Mouse (Mus musculus) effector memory CD4-positive, alpha-beta T cell, adult 7 months (primary cell): ENCODE measurements around the gene Ext2. TPM values are rescaled to one million over a fixed set of nuclear protein-coding genes. Genes with fewer than 3 reads are reported as not detected.

Source experiments
- polyA plus RNA-seq: library from polyadenylated mRNA; unstranded; fragments of 100-300 nt; shearing (Covaris generic); gene quantifications from one replicate; pipeline ENCODE4 v1.2.1, GENCODE M21; 2017

Ext2 gene
- polyA plus RNA-seq = 52.4 TPM

DNA sequence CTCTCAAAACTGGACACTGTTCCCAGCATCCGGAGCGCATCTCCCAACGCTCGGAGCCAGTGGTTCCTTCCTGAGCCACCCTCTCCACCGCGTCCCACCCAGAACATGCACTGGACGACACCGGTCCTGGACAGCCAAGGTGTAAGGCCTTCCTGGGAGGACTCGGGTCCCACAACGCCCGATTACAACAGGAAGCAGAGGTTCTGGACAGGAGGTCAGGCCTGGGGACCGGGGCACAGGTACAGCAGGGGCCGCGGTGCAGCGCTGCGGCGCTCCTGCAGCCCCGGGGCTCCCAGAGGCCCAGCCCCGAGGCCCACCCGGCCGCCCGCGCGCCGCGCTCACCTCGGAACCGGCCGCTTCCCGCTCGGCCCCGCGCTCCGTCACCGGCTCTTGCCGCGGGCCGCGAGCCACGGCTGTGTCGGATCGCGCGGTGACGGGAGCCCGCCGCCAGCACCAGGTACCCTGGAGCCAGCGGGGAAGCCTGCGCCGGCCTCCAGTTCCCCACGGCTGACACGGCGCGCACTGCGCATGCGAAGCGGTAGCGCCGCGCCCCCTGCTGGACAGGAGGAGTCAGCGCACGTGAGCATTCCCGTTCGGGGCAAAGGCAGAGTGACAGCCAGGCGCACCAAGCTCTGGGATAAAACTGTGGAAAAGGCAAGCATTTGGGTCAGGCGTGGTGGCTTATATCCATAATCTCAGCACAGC lies at the start of gene Ext2:
Gene Ext2, minus strand, starts transcription at position 524 of the 705 bp plus-strand sequence.

DNA sequence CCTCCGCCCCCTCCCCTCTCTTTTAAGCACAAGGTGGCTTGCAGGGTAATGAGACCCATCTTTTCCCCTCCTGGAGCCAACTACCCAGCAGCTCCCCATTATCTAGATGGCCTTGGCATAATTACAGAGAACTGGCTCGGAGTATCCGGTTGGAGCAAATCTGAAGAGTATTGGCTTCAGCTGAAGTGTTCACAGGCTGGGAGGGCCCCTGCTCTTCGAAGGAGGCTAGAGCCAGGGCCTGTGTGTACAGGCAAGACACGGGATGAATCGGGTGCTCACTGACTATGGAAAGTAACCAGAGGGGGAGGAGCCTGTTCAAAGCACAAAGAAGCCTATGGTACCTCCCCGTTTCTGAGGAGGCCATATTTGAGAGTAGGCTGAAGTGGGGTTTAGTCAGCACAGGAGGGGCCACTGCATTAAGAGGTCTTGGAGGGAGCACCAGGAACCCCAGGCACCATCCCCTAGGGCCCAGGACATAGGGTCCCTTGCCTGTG lies 46.8 kb upstream of the Ext2 start, which contains the start of gene Accsl:
Gene Accsl, minus strand, starts transcription at position 51 of the 494 bp plus-strand sequence.

DNA sequence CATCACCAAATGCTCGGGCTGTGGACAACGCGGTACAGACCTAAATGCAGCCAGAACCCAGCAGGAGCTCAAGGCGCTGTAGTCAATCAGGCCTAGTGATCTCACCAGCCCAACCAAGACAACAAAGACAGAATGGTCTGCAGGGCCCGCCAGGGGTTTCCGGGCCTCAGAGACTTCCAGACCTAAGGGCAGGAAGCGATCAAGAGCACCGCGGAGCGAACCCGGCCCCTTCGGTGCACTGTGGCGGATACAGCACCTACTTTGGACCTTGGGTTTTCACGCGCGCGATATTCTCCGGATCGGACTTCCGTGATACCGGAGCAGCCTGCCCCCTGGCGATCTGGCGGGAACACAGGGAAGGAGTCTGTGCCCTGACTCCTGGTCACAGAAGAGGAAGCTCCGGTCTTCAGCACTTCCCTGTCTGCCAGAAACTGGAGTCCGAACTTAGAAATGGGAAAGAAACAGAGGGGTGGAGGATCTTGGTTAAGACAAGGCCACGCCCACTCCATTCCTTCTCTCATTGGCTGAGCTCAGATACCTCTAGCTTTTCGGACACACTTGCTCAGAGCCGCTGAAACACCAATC lies 27.2 kb upstream of the Ext2 start, which contains the start of gene Accs:
Gene Accs, minus strand, starts transcription at position 439 of the 585 bp plus-strand sequence.

Other genes starting within 250 kb of the Ext2 start
- 0.24 TPM for gene Alx4, start 180.2 kb downstream of the Ext2 start, polyA plus RNA-seq
- 6.4 TPM for gene Accs, start 27.4 kb upstream of the Ext2 start, polyA plus RNA-seq
- not detected for gene Accsl, start 46.6 kb upstream of the Ext2 start, polyA plus RNA-seq
- gene Gm13889, start 134.6 kb upstream of the Ext2 start, polyA plus RNA-seq = not detected
- not detected for gene Gm27027, start 173.8 kb upstream of the Ext2 start, polyA plus RNA-seq
- 56.5 TPM for gene Alkbh3, start 188.2 kb upstream of the Ext2 start, polyA plus RNA-seq